Mouse (Mus musculus): ENCODE measurements around the gene Gm44596.

Gene Gm44596

DNA sequence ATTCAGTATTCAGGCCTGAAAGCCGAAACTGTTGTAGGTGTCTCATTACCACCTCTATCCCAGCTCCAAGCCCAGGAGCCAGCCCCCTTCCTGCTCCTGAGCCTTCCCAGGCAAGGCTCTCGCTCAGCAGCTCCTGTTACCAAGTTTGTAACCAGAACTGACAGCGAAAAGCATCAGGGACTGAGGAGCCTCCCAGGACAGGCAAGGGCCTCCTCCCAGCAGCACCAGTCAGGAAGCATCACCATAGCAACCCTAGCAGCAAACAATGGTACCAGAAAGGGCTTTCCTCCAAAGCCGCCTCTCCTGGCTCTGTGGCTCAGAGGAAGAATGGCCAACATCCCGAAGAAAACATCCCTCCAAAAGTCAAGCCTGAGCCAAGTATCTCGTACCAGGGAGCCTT lies at the start of gene Gm44596, which contains the start of gene Tex52:
TSS of gene Gm44596 (plus strand) at position 312 of the 400 bp plus-strand sequence.
TSS of gene Tex52 (plus strand) at position 265 of the 400 bp plus-strand sequence.
- DNase-seq (ENCODE audit: low spot score) = peak; percentile 56

DNA sequence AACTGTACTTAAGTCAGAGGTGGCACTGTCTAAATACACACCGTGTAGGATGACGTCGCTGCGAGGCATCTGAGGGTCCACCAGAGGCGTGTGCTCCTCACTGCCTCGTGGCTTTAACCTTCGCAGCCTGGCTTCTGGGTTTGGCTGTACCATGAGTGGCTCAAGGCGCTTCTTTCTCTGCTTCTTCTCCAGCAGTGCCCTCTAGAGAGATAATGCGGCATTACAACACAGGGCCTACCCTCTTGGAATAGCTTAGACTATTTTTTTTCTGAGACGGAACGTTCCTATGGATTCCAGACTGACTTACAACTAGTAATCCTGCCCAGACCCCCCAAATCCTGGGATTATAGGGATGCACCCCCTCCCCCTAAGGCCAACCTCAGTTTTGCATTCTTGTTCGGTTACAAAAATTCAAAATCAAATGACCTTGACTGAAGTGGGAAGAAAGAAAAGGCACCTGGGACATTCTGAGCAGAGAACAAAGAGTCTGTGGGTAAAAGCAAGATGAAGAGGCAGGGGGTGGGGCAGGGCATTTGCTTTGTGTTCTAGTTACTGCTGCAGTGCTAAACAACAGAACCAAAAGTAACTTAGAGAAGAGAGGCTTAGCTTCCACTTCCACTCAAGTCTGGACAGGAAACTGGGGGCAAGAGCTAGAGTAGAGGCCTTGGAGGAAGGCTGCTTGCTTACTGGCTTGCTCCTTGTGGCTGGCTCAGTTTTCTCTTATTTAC lies 40.7 kb upstream of the Gm44596 start:
- peak; percentile 79 for DNase-seq (ENCODE audit: low spot score)

DNA sequence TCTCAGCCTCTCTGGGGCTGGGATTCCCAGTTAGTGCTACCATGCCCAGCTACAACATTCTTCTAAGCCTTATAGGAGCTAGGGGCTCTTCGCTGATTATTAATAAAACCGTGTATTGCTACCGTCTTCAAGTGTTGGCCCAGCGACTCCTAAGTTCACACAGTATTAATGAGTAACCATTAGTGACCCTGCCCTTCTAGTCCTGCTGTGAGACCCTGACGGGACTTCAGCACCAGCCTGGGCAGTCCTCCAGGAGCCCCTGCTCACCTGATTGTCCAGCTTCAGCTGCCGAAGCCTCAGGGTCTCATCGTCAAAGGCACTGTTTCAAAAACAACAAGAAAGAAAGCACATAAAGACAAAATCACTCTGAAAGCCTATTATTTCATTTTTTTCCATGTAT lies 37.8 kb upstream of the Gm44596 start:
- DNase-seq (ENCODE audit: low spot score) = no peak

DNA sequence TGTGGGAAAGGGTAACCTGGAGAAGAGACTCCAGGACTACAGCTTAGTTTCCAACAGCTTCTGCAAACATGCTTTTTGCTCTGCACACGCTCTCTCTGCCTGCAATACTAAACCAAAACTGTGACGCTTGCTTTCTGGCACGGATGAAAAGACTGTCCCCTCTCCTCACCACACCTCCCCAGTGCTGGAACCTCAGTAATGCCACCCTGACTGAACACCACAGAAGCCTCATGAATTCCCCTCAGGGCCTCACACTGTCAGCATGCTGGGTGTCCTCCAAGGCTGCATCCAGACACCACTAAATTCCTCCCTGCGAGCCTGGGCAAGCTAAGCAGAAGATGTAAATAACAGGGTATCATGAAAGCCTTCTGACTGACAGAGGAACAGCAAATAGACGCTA lies 36.4 kb upstream of the Gm44596 start:
- no peak for DNase-seq (ENCODE audit: low spot score)

DNA sequence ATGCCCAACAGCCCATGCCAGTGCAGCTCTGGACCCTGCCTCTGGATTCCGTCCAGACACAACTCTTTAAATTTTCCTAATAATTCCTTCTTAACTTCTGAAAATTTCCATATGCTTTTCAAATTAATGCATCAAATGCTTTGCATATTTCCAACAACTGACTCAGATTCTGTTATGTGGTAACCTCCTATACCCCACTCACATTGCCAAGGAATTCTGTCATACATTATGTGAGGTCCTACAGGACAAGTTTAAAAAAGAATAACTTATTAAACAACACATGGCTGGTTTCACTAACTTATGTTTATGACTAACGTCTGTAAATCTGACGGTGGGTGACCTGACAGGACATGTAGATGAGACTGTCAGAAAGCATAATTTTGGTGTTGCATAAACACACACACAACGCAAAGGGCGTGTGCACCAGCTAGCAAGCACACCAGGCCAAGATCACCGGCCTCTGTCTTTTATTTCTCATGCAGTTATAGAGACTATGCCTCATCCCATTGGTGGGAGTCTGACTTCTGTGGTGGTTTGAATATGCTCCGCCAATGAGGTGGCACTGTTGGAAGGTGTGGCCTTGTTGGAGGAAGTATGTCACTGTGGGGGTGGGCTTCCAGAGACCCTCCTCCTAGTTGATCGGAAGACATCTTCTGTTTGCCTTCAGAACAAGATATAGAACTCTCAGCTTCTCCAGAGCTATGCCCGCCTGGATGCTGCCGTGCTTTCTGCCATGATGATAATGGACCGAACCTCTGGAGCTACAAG lies 33.2 kb upstream of the Gm44596 start:
- DNase-seq (ENCODE audit: low spot score) = no peak

DNA sequence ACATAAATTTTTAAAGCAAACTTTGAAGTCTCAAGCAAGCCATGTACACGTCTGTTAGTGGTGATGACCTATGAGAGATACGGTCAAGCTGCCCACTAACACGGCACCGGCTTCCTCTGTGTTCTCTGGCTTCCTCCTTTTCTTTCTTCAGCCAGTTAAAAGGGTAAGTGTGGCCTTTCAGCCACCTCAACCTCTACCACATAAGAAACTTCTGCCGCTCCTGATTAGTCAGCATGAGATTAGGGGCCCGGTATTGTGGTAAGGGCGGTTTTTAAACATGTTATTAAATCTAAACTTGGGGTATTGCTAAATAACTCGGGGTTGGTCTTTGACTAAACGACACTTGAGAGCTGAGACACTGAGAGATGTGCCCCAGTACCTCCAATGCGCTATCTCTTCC lies 29.7 kb upstream of the Gm44596 start:
- no peak for DNase-seq (ENCODE audit: low spot score)

DNA sequence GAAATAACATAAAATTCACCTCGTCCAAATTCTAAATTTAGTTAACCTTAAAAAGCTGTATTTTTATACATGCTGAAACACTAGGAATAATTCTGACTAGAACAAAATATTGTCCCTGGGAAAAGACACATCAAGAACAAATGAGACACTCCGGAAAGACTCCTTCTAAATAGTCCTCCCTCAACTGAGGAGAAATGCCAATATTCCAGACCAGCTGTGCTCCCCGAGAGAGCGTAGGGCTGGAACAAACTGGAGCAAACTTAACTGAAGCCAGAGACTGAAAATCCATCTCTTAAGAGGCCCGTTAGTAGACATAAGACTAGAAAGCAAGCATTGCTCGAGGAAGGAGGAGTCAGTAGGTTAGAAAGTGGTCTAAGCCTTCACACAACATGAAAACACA lies 28.5 kb upstream of the Gm44596 start:
- DNase-seq (ENCODE audit: low spot score) = no peak

DNA sequence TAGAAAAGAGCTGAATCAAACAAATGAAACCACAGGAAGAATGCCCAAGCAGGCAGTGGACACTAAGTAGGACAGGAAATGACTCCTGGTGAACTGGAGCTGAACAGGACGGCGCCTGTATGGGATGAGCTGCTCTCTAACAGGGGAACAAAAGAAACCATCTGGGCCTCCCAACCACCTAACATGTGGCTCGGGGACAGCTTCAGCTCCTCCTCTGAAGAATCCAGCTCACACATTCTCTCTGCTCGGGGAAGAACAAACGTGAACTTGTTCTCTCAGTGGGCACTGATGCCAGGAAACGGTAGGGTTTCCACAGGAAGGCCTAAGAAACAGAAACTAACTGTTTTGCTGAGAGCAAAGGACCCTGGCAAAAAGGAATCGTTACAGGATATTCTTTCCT lies 25.6 kb upstream of the Gm44596 start:
- DNase-seq (ENCODE audit: low spot score) = no peak

DNA sequence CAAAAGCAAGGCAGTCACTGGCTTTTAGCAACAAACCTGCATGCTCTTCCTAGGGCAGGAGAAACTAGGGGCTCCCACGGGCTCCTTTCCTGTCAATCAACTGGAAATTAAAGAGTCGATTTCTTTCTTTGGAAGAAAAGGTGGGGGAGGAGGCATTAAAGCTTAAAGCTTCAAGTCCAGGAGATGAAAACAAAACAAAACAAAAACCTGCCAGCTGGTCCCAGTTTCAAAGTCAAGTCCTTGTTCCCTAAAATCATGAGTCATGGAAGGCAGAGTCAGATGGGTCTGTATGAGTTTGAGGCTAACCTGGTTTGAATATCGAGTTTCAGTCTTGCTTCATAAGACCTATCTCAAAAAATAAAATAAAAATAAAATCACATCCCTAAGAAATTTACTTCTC lies 21.2 kb upstream of the Gm44596 start:
- DNase-seq (ENCODE audit: low spot score) = no peak

DNA sequence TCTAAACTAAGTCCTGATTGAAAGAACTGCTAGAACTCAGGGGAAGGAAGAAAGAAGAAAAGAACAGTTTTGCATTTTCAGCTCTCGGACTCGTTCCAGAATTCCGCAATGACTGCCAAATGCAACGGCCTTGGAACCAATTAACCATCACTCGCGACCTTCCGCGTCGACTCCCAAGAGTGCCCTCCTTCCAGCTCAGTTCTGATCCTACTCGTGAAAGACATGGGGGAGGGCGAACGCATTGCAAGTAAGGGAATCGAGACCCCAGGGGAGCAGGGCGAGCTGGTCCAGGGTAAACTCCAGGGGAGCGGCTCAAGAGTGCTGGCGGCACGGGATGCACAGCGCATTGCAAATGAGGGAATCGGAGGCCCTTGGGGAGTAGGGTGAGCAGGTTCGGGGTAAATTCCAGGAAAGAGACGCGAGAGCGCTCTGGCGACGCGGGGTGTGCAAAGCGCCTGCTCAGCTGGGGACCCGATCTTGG lies 20.1 kb upstream of the Gm44596 start:
- DNase-seq (ENCODE audit: low spot score) = no peak

DNA sequence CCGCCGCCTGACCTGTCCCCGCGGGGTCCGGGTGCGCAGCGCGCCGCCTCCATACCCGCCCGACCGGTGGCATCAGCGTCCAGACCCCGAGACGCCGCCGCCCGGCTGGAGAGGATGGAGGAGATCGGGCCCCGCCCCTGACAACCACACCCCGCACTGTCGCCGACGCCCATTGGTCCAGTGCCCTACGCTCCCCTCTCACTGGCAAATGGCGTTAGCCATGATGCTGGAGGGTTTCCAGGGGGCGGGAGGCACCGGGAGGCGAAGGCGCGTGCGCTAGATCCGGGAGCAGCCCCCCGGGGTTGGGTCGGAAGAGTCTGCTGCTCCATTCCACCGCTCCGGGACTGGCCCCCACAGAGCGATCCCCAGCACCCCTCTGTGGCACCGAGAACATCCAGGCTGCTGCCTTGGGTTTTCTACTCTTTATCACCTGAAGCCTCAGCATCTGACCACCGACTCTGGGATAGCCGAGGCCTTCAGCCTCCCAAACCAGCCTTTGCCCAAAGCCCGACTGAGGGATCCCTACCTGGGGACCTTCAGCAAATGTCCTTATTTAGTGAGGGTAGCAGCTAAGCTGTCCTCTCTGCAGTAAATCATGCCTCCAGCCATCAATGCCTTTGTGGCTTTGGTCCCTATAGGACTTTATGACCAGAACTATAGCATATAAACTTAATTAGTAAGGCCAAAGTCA lies 19.4 kb upstream of the Gm44596 start, which contains the start of gene Tulp3:
TSS of gene Tulp3 (minus strand) at position 126 of the 691 bp plus-strand sequence.
- DNase-seq (ENCODE audit: low spot score) = peak; percentile 95

DNA sequence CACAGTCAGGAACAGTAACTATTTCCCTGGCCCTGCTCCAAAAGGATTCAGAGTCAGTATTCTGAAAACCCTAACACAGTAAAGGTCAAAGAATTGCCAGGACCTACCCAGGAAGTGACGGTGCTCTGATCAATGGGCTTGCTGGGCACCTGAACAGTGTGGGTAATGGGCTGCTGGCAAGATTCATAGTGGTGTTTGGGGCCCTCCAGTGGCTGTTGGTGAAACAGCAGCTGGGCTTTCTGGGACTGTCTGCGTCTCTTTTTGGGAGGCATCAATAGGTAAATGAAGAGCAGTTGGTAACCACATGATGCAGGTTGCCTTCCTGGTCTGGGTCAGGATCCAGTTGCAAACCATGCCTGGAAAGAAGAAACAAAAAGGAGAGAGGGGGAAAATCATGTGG lies 16.3 kb upstream of the Gm44596 start:
- peak; percentile 62 for DNase-seq (ENCODE audit: low spot score)

DNA sequence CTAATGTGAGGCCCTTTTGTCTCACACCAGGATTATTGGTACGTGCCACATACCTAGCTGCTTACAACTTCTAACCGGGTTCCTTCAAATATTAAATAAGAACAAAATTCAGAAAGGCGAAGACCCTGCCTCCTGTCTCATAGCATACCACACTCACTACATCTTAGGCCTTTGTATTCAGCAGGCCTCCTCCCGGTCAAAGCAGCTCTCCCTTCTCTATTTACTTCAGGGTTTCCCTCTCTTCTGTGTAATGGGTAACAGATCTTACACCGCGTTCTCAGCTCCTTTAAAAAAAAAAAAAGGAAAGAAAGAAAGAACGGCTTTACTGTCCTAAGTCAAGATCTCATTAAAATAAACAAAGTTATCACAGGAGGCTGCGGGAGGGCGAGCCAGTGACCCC lies 13.4 kb upstream of the Gm44596 start:
- no peak for DNase-seq (ENCODE audit: low spot score)

DNA sequence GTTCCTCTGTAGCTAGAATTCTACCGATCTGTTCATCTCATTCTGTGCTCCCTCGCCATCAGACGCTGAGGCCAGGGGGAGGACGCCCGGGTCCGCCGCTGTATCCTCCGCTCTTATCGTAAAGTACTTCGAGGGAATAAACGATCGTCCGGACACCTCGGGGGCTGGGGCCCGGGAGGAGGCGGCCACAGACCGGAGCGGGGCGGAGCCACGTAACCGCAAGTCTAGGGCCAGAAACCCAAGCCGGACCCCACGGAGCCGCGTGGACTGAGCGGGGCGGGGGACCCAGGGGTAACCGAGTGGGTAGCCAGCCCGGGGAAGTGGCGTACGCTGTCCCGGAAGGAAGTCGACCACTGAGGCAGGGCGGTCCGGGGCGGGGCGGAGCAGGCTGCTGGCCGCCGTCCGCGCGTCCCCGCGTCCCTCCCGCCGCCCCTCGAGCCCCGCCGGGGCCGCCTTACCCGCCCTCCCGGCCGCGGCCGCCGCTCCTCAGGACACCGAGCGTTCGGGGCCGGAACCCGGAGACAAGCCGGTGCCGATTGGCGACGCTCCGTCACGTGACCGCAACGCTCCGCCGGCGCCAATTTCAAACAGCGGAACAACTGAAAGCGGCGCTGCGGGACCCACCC lies 12.8 kb upstream of the Gm44596 start, which contains the start of the genes Rhno1 and Foxm1:
TSS of gene Rhno1 (minus strand) at position 531 of the 626 bp plus-strand sequence.
TSS of gene Foxm1 (plus strand) at position 587 of the 626 bp plus-strand sequence.
- DNase-seq (ENCODE audit: low spot score) = peak; percentile 83

DNA sequence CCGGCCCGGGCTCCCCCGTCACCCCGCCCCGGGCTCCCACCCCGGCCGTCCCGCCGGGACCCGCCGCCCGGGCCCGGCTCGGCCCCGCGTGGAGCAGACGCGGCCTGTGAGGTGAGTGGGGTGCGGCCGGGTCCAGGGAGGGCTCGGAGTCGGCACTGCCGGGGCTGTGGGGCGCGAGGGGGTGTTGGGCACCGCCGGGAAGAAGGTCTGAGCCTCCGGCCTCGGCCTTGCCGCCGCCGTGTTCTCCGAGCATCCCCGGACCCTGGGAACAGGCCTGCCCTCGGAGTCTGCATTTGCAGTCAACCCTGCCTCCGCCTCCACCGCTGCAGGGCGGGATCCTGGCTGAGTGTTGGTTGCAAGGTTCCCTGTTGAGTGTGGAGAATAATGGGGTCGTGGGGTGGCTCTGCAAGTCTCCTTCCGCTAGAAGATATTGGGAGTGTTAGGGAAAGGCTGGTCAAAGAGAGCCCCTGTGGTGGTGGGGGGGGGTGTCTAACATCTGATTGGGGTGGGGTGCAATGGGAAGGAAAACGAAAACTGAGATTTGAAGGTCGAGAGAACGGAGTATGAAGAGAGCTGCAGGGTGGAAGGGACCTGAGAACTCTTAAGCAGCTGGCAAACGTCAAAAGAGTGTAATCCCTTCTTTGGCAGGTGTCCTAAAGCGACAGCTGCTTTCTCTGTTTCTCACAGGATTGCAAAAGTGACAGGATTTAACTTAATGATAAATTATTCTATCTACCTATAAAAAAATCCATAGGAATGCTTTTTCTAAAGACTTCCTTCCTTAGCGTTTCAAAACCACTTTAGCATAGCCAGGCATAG lies 12.1 kb upstream of the Gm44596 start:
- no peak for DNase-seq (ENCODE audit: low spot score)

DNA sequence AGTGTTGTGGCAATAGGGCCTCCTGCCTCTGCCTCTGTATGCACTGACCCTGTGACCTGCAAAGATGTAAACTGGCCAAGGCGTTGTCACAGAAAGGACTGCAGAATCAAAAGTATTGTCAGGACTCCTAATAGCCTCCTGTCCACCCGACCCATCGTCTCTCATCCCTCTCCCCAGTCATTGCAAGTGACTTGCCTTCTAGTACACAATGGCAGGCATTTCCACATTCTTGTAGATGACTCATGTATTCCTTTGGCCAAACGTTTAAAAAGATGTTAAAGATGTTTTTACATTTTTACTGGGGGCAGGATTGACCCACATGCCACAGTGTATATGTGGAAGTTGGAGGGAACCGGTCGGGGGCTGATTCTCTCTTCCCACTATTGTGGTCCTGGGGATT lies 10.6 kb upstream of the Gm44596 start:
- DNase-seq (ENCODE audit: low spot score) = no peak

DNA sequence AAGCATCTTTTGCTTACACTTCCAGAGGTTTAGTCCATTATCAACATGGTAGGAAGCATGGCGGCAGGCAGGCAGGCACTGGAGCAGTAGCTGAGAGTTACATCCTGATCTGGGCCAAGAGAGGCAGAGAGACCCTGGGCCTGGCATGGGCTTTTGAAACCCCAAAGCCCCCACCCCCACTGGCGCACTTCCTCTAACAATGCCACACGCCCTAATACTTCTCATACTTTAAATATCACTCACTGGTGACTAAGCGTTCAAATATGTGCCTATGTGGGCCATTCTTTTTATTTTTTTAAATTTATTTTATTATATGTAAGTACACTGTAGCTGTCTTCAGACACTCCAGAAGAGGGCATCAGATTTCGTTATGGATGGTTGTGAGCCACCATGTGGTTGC lies 8.8 kb upstream of the Gm44596 start:
- DNase-seq (ENCODE audit: low spot score) = no peak

DNA sequence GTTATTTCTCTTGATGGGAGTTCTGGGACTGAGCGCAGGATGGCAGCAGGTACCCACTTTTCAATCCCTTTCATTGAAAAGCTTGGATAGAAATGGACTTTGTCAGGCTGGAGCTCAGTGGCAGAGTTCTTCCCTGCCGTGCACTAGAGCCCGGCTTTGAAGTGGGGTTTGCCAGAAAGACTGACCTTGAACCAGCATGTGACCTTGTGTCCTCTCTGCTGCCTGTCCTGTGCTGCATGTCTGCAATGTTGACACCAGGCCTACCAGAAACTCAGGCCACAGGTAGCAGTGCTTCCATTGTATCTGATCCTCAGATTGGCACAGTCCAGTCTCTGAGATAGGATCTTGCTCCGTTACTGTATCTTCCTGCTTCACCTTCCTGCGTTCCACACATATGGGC lies 5.3 kb upstream of the Gm44596 start:
- no peak for DNase-seq (ENCODE audit: low spot score)

DNA sequence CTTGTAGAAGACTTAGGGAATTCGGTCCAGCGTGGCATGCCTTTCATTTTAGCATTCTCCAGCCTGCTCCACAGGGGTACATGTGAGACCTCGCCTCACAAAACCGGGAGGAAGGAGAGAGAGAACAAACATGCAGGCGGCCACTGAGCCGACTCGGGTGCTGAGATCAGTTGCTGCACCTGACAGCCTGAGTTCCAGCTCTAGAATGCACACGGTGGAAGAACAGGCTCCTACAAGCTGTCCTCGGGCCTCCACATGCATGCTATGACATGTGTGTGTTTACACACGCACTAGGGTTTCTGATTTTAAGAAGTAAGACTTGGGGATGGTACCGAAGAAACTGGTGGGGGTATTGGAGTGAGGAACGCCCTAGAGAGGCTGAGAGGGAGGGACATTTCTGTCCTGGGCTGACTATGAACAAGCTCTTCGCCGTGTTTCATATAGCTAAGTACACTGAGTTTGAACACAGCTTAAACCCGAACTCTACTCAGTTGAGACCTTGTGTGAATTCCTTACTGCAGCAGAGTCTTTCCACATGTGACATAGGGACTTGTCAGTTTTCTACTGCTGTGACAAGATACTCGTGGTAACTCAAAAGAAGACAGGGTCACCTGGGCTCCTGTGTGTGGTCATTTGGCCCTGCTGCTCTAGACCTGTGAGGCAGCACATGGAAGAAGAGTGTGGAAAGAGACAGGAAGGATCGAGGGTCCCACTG lies 1.2 kb downstream of the Gm44596 start:
- DNase-seq (ENCODE audit: low spot score) = no peak

DNA sequence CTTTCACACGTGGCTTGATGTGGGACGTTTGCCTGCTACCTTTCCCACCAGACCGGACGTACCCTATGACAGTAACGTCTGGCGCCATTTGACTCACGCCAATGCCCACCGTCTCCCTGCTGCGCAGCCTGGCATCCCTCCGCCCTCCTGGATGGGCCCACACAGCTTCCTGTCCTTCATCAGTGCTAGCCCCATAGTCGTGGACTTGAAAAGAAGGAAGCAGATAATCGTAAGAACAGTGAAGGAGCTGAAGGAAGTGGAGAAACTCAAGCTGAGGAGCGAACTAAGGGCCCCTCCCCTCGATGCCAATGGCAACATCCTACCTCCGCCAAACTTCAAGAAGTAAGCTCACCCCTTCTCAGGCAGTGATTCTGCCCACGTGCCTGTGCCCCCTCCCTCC lies 4.3 kb downstream of the Gm44596 start:
- DNase-seq (ENCODE audit: low spot score) = no peak

All from lung, postnatal 25 days (tissue).